Comparison of ENCODE assay signal across 10 mouse cellular contexts in the genomic region with DNA sequence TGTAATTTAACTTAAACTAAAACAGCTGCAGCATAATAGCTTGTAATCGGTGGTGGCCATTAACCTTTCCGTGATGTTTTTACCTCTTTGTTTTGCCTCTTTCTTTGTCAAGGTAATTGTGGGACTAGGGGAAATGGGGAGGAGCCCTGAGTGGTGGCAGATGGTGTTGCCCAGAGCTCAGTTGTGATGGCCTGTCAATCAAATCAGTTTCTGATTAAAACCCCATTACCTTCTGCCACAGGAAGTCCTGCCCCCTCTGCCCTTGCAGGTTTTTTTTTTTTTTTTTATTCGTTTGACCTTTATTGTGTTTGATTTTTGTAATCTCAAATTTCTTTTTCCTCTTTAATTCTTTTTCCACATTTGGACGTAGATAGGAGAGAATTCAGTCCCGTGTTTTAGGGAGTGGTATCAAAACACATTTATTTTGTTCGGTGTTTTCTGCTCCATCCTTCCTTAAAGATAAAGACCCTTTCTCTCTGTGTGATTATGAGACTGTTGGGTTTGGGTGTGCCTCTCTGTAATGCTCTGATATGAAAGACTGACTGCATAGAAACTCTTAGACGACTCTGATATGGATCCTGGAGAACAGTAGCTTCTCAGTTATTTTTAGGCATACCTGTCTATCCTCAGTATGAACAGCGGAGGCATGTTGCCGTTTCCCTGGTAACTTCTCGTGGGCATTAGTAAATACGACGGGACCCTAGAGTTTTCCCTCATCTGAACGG.
DNase-seq lines count a peak whose midpoint lies in the region; ATAC-seq and TF ChIP-seq lines count a peak whose summit lies in the region.
"Had no signal": no experiment of that assay in that cellular context is flagged by ENCODE, and none has a peak within 500 bp of the region (broad histone marks: within the 10 kb centered on the region; RNA-seq: fewer than 3 reads in every experiment).

No protein-coding gene starts in this region.

- H3K9me3 ChIP-seq in heart, embryonic 13.5 days: no peaks in the 10 kb centered on the region
- H3K9me3 ChIP-seq in hindbrain, embryonic 14.5 days (ENCODE audit: control insufficient read depth, low read length): no peaks in the 10 kb centered on the region
- H3K9me3 ChIP-seq in midbrain, embryonic 13.5 days: no peaks in the 10 kb centered on the region

- no peak for TF ChIP-seq CTCF in left cerebral cortex, adult 2 months (IDR thresholded peaks at IDR 0.05)
- TF ChIP-seq CTCF in cerebellum, adult 2 months (IDR thresholded peaks at IDR 0.05; ENCODE audit: borderline replicate concordance, insufficient read depth, low read depth, low read length): no peak

- ATAC-seq in heart, embryonic 13.5 days (ENCODE audit: extremely low read depth, insufficient number of reproducible peaks, low FRiP score, low TSS enrichment): no peak
- ATAC-seq in common myeloid progenitor, adult 5-6 weeks (replicated peaks; ENCODE audit: low read depth, poor library complexity, severe bottlenecking): peak; percentile 61
- ATAC-seq in hindbrain, embryonic 14.5 days (ENCODE audit: low FRiP score): no peak
- ATAC-seq in midbrain, embryonic 13.5 days: peak; percentile 65; the same call in 1 of the 2 replicates

- H3K4me3 ChIP-seq in heart, embryonic 13.5 days: peak overlapping the region; percentile 10; the same call in 1 of the 2 replicates
- H3K4me3 ChIP-seq in hindbrain, embryonic 14.5 days (replicated peaks; ENCODE audit: low read length): no peak overlapping the region
- H3K4me3 ChIP-seq in midbrain, embryonic 13.5 days (replicated peaks): no peak overlapping the region
- H3K4me3 ChIP-seq in left cerebral cortex, adult 2 months: no peak overlapping the region
- H3K4me3 ChIP-seq in cerebellum, adult 2 months (replicated peaks; ENCODE audit: insufficient read depth, low read depth, low read length): no peak overlapping the region

- DNase-seq in heart, postnatal 14 days: no peak
- no peak for DNase-seq in hindbrain, embryonic 14.5 days (ENCODE audit: low spot score)
- no peak for DNase-seq in right cerebral cortex, postnatal 4 days
- no peak for DNase-seq in left cerebral cortex, adult 2 months (ENCODE audit: extremely low spot score in 1 of 2, low spot score in 2 of 2)
- DNase-seq in cerebellum, adult 2 months: no peak
- DNase-seq: adrenal gland, postnatal 10 days; right cerebral cortex, postnatal 25 days had no signal

- intact Hi-C loops in heart, postnatal 14 days (cut with DNase I): no loop called here
- intact Hi-C loops in left cerebral cortex, adult 2 months (cut with DNase I): no loop called here

- no peaks in the 10 kb centered on the region for H3K27me3 ChIP-seq in heart, embryonic 13.5 days (replicated peaks)
- no peaks in the 10 kb centered on the region for H3K27me3 ChIP-seq in hindbrain, embryonic 14.5 days (ENCODE audit: control insufficient read depth, insufficient read depth, low read length)
- H3K27me3 ChIP-seq in midbrain, embryonic 13.5 days: no peaks in the 10 kb centered on the region
- H3K27me3 ChIP-seq in cerebellum, adult 2 months (ENCODE audit: control insufficient read depth, insufficient read depth, low read length): no peaks in the 10 kb centered on the region

- H3K27ac ChIP-seq in heart, embryonic 13.5 days (replicated peaks): 0 out of 2 replicates have a peak overlapping the region, but pooled peaks have one; percentile 15
- H3K27ac ChIP-seq in hindbrain, embryonic 14.5 days: no peak overlapping the region
- H3K27ac ChIP-seq in midbrain, embryonic 13.5 days: no peak overlapping the region
- H3K27ac ChIP-seq in left cerebral cortex, adult 2 months: no peak overlapping the region
- no peak overlapping the region for H3K27ac ChIP-seq in cerebellum, adult 2 months (ENCODE audit: insufficient read depth, low read length)

- peak overlapping the region; percentile 54 for H3K4me2 ChIP-seq in heart, embryonic 13.5 days
- H3K4me2 ChIP-seq in hindbrain, embryonic 14.5 days (replicated peaks): peak overlapping the region; percentile 13; the same call in 1 of the 2 replicates
- no peak overlapping the region for H3K4me2 ChIP-seq in midbrain, embryonic 13.5 days (replicated peaks)

- 29% methylated on average over 13 of the region's 13 CpGs for WGBS in heart, embryonic 13.5 days
- WGBS in hindbrain, embryonic 14.5 days: 47% methylated on average over 13 of the region's 13 CpGs
- 69% methylated on average over 13 of the region's 13 CpGs for WGBS in midbrain, embryonic 13.5 days
- WGBS in cerebellum, adult 2 months: 82% methylated on average over 13 of the region's 13 CpGs

- H3K9ac ChIP-seq in heart, embryonic 13.5 days: 0 out of 2 replicates have a peak overlapping the region, but pooled peaks have one; percentile 44
- no peak overlapping the region for H3K9ac ChIP-seq in hindbrain, embryonic 14.5 days
- H3K9ac ChIP-seq in midbrain, embryonic 13.5 days (replicated peaks): no peak overlapping the region

- no peaks in the 10 kb centered on the region for H3K36me3 ChIP-seq in heart, embryonic 13.5 days
- H3K36me3 ChIP-seq in hindbrain, embryonic 14.5 days (replicated peaks; ENCODE audit: control insufficient read depth, insufficient read depth): no peaks in the 10 kb centered on the region
- H3K36me3 ChIP-seq in midbrain, embryonic 13.5 days: no peaks in the 10 kb centered on the region

- H3K4me1 ChIP-seq in heart, embryonic 13.5 days: peaks cover 56% of the 10 kb centered on the region
- H3K4me1 ChIP-seq in hindbrain, embryonic 14.5 days (replicated peaks; ENCODE audit: control insufficient read depth, insufficient read depth, low read length): peaks cover 11% of the 10 kb centered on the region
- H3K4me1 ChIP-seq in midbrain, embryonic 13.5 days (replicated peaks): peaks cover 26% of the 10 kb centered on the region
- peaks cover 4% of the 10 kb centered on the region for H3K4me1 ChIP-seq in cerebellum, adult 2 months (ENCODE audit: control insufficient read depth, insufficient read depth, low read length)

- no peak for TF ChIP-seq POLR2A in cerebellum, adult 2 months (IDR thresholded peaks at IDR 0.05; ENCODE audit: borderline replicate concordance, insufficient read depth, low read length)

Comparison
In these comparisons a context has a peak if more than half of its experiments do, and no peak if none do; other contexts are left out.
1. ATAC-seq: peak in common myeloid progenitor, adult 5-6 weeks (single experiment) and midbrain, embryonic 13.5 days (single experiment); none in heart, embryonic 13.5 days (single experiment) and hindbrain, embryonic 14.5 days (single experiment).